Mouse (Mus musculus): ENCODE data around the gene Stra8.
A peak's percentile ranks its signal among the peaks of the same experiment; 100 is the strongest.

The Stra8 gene

DNA sequence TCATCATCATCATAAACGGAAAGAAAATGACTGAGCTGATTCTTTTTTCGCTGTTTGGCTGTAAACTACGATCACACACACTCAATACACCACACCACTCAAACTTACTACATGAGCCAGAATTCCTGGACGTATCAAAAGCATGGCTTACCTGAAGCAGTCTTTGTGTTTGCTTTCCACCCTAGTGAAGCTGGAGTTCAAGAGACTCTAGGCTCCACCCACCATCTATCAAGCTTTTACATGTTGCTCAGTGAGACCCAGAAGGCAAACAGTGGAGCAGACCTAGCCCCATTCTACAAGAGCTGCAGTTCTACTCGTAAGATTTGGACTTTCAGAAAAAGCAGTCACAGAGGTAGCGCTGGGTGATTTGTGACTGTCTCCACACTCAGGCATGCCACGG lies 17.4 kb upstream of the Stra8 start:
- DNase-seq (ENCODE audit: extremely low spot score, low read depth, low spot score): no peak

DNA sequence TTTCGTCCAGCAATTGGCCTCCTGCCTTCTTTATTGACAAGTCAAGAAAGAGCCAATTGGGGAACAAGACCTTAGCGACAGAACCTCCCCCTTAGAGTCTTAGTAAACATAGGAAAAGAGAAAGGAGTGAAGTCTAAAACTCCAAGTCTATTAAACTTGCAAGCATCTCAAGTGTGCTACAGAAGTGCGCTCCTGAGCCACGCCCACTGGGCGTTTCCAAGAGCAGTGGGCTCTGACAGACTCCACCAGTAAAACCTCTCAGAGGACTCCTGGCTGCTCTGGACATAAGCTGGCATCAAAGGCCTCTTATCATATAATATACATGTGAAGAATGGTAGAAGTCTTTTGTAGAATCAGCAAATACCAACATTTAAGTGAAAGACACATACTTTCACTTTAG lies 16.5 kb upstream of the Stra8 start:
- DNase-seq (ENCODE audit: extremely low spot score, low read depth, low spot score): no peak

DNA sequence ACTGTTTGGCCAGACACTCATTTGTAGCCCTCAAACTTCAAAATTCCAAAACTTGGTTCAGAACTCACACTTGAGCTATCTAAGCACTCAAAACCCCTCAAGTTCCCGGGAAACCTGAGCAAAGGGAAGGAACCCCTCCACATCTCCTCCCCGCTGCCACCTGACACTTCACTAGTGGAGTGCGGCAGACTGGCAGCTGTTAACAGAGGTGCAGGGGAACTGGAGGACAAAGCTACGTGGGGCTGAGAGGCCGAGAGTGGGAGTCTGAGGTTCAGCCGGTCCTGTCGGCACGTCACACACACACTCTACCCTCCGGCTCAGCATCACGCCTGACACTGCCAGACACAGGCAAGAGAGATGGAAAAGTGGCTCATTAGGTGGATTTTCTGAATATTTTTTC lies 16.1 kb upstream of the Stra8 start:
- no peak for DNase-seq (ENCODE audit: extremely low spot score, low read depth, low spot score)

DNA sequence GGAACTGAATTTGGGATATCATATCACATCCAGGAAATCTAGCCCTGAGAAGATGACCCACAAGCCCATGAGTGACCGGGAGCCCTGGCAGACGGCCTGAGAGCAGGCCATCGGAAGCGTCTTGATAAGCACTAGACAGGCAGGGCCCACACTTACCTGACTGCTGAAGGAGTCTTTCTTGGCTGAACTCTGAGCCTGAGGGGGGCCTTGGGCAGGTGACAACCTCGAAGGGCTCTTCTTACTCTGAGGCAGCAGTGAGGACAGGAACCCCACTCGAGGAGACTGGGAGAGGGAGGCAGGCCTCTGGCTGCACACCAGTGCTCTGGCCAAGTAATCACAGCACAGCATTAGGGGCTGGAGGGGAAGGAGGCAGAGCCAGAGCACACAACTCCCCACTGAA lies 15.6 kb upstream of the Stra8 start:
- DNase-seq (ENCODE audit: extremely low spot score, low read depth, low spot score): no peak

DNA sequence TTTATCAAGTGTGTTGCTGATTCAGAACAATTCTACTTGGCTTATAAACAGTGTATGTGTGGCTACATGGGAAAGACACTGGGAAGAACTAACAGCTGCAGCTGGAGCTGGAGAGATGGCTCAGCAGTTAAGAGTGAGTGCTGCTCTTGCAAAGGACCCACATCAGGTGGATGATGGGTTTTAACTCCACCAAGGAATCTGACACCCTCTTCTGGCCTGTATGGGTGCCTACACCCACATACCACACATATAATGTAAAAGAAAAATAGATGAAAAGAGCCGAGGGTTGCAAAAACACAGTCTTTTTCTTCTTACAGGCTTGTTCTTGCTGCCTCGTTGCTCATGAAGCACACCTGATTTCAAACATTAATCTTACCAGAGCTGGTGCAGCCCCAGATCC lies 13.8 kb upstream of the Stra8 start:
- no peak for DNase-seq (ENCODE audit: extremely low spot score, low read depth, low spot score)

DNA sequence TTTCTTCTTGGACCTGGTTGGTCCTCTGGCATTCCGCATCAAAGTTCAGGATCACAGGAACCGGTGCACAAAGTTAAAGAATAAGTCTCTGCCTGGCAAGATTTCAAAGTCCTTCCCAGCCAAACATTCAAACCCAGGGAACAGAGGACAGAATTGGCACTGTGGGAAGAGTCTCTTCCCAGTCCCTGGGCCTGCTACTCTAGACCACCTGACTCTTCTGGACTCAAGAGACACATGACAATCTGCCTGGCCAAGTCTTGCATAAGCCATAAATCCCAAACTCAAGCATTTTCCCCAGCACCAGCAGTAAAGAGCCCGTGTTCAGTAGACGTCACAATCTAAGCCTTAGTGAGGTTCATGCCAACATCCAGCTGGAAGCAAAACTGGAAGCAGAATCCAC lies 13.3 kb upstream of the Stra8 start:
- no peak for DNase-seq (ENCODE audit: extremely low spot score, low read depth, low spot score)

DNA sequence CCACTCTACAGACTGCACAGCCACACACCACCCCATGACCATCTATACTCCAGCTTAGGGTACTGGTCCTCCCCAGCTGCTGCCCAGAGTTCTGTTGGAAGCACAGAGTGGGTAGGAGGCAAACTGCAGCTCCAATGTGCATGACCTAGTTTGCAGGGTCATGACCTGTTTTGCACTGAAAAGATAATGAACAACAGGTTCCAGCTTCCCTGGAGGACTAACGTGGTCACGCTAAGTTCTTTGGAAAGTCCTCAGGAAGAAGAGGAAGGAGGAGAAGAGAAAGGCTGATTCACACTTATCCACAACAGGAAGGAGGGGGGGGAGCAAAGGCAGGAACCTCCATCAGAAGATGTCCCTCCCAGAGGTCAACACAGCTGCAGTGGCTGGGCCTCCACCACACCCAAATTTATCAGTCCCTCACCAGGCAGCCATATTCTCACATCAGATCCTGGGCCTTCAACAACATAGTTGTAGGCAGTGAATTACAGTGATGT lies 12.8 kb upstream of the Stra8 start:
- DNase-seq (ENCODE audit: extremely low spot score, low read depth, low spot score): no peak

DNA sequence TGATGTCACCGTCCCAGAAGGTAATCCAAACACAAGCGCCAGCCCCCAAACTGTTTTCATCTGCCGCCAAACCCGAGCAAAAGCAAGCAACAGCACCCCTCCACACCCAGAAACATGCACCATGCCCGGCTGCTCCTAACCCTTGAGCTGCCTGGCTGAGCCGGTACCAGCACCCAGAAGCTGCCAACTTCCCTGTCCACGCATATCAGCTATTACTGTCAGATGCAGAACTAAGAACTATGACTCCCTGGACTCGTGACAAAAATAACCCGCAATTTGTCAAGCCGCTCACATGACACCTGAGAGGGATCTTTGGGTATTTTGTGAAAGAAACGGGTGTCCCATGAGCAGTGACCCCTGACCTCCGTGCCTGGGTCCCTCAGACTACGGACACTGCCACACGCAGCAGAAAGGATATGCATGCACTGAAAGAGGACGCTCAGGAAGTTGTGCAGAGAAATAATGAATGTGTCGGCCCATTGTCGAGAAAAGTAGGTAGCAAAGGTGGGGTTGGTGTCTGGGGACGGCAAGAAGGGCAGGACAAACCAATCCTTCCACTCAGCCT lies 12.2 kb upstream of the Stra8 start:
- no peak for DNase-seq (ENCODE audit: extremely low spot score, low read depth, low spot score)

DNA sequence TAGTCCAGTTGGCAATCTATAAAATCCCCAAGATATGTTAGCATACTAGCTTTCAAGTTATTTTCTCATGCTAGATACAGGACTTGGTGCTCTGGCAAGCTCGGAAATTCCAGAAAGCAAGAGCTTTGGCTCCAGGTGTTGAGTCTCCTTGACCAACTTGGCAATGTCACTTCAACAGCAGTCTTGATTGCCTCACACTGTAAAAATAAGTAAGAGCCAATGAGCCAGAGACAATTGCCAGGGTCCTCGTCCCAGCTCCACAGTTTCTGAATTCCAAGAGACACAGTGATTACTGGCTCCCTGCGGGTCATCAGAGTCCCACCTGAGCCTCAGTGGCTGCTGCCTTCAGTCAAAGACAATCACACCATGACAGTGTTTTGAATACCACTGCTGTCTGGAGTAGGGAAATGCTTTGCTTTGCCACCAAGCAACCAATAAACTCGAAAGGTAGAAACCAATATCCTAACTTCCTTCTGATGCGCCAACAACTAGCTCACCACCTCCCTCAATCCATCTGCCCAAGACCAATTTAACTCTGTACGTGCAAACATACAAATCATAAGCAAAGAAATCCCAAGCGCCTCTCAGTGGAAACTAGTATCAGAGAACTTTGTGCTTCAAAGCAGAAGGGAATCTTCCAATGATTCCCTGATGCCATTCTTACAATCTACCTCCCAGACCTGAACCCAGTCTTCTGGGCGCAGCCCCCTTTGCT lies 10.2 kb upstream of the Stra8 start:
- DNase-seq (ENCODE audit: extremely low spot score, low read depth, low spot score): no peak

DNA sequence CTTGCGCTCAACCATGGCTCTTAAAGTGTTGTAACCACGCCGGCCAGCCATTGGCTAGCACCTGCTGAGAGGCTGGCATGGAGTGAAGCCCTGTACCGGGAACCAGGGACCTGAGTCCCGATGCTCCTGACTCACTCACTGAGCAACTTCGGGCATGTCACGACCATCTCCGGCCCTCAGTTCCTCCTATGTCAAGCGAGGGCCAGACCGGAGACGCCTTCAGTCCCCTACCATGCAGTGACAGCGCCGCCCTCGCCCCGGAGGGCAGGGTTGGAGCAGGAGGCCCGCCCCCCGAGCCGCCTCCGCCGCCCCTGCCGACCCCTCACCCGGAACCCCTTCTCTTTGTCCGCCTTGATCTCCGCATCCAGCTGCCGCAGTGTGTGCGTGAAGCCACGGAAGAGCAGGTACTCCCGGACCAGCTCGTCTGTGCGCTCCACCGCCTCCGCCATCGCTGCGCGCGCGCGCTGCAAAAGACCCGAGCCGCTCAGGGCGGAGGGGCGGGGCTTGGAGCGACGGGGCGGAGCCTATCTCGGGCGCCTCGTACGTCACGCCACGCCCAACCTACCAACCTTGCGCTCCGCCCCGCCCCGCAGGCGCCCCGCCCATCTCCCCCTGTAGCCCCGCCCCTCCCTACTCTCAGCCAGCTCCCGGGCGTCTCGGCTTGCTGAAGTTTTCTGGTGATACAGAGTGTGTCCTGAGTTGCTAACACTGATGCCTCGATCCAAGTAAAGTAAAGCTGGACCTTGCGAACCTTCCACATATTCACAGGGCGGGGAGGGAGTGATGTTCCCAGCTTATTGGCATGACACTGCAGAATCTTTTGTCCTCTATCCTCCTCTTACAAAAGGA lies 9.4 kb upstream of the Stra8 start, which contains the start of gene Wdr91:
Gene Wdr91, minus strand, starts transcription at position 506 of the 849 bp plus-strand sequence.
- peak; percentile 54 for DNase-seq (ENCODE audit: extremely low spot score, low read depth, low spot score)

DNA sequence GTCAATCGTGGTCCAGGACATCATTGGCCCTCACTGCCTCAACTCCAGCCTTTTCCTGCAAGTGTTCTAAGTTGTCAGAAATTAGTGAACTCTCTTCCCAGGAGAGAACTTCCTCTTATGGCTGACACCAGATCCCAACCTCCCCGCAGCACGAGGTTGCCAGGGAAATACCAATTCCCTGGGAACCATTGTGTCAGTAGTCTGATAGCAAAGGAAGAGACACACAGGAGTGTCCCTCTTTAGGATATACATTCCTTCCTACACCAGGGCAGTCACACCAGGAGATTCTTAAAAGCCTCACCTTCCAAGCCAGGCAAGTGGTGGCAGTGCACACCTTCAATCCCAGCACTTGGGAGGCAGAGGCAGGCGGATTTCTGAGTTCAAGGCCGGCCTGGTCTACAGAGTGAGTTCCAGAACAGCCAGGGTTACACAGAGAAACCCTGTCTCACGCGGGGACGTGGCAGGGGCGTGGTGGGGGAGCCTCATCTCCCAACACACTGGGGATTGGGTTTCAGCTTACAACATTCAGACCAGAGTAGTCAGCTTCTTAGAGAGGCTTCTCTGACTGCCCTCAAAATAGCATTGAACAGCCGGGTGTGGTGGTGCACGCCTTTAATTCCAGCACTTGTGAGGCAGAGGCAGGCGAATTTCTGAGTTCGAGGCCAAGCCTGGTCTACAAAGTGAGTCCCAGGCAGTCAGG lies 6.5 kb upstream of the Stra8 start:
- no peak for DNase-seq (ENCODE audit: extremely low spot score, low read depth, low spot score)

DNA sequence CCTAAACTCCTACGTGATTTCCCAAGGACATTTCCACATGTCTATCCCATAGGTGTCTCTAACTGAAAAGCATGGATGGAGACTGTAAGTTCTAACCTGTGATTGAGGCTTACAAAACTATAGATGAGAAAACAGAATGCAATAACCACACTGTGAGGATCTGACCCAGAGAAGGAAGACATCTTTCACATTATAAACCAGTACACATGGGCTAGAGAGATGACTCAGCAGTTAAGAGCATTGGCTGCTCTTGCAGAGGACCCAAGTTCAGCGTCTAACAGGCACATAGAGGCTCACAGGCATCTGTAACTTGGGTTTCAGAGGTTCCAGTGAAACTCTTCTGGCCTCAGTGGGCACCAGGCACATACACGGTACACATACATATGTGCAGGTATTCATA lies 5.5 kb upstream of the Stra8 start:
- no peak for DNase-seq (ENCODE audit: extremely low spot score, low read depth, low spot score)

DNA sequence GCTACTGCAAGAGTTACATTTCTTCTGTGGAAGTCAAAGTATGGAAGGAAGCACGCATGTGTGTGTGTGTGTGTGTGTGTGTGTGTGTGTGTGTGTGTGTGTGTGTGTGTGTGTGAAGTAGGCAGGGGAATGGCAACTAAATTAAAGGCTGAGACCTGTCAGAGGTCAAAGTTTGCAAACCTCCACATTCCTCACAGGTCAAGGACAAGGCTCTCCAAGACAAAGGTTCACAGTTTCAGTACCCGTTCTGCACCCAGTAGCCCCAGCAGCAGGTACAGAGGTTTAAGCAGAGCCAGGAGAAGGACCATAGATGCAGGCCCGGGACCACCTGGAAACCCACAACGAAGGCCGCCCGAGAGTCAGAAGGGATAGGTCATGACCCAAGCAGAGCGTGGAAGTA lies 817 bp upstream of the Stra8 start:
- no peak for DNase-seq (ENCODE audit: extremely low spot score, low read depth, low spot score)

DNA sequence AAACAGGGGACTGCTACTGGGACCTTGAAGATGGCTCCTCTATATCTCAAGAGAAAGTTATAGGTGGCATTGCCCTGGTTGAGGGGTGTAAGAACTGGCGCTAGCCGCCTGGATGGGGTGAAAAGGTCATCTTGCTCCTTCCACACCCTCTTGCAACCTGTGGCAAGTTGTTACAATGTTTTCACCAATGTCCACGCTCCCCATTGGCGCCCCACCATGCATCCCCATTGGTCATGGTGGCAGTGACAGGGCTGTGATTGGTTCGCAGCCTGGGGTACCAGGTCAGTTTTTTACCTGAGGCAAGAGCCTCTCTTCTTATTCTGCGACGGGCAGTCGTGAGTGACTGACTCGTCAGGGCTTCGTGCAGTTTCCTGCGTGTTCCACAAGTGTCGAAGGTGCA lies 668 bp downstream of the Stra8 start:
- no peak for DNase-seq (ENCODE audit: extremely low spot score, low read depth, low spot score)

DNA sequence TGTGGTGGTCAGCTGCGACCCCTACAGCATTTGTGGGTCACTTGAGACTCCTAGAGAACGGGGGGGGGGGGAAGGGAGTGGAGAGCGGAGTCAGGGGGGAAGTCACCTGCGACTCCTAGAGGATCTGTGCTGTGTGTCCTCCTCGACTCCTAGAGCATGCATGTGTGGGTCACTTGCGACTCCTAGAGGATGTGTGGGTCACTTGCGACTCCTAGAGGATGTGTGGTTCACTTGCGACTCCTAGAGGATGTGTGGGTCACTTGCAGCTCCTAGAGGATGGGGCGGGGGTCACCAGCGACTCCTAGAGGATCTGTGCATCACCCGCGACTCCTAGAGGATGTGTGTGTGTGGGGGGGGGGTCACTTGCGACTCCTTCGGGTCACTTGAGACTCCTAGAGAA lies 2.0 kb downstream of the Stra8 start:
- no peak for DNase-seq (ENCODE audit: extremely low spot score, low read depth, low spot score)

DNA sequence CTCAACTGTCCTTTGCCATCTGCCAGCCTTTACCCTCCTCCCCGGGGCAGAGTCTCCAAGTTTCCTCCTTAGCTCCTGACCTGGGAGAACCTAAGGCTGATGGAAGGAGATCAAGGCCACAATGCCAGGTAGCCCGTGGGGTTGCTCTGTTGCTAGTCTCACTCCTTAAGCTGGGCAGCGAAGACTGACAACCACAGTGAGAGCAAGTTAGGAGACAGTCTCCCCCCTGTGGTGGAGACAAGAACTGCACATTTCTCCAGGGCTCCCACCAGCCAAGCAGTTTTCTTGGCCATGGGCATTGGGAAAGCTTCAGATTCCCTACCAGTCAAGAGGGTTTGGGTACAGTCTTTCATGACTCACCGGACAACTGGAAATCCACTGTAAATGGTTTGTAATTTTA lies 7.2 kb downstream of the Stra8 start:
- peak; percentile 47 for DNase-seq (ENCODE audit: extremely low spot score, low read depth, low spot score)

DNA sequence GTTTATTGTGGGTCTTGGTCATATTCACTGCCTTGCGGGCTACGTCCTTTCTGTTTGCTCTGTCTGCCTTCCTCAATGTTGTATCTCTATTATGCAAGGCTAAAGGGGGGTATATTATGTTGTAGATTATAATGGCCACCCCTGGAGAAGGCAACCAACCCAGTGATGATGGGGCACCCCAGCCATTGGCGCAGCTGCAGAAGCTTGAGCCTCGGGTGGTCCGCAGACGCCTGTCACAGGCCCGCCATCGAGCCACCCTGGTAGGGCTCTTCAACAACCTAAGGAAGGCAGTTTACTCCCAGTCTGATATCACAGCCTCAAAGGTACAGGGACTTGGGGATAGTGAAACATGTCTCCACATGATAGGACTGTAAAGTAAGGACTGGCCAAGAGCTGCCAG lies 7.6 kb downstream of the Stra8 start:
- no peak for DNase-seq (ENCODE audit: extremely low spot score, low read depth, low spot score)

DNA sequence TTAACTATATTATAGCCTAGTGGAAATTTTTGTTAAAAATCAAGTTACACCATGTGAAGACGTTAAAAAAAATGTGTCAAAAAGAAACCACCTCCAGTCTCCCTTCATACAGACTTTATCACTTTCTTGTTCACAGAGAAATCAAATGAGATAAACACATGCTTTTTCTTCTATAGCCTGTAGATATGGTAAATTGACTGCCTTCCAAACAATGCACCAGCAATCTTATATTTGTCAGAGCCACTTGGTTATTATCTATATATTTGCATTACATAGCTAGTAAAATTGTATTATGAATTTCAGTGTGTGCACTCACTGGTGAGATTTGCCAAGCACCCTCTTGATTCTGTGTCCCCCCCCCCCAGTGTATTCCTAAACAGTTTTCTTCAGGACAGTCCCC lies 12.7 kb downstream of the Stra8 start:
- DNase-seq (ENCODE audit: extremely low spot score, low read depth, low spot score): no peak

DNA sequence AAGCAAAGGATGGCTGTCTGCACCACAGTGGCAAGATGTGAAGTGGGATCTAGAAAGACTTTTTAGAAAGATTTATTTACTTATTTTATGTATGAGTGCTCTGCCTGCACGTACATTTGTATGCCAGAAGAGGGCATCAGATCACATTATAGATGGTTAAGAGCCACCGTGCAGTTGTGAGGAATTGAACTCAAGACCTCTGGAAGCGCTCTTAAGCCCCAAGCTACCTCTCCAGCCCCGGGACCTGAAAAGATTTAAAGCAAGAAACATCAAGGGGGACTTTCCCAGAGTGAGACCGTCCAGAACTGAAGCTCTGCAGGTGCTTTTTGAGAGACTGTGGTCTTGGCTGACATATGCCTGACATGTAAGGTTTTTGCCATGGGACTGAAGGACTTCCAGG lies 16.8 kb downstream of the Stra8 start:
- DNase-seq (ENCODE audit: extremely low spot score, low read depth, low spot score): no peak

DNA sequence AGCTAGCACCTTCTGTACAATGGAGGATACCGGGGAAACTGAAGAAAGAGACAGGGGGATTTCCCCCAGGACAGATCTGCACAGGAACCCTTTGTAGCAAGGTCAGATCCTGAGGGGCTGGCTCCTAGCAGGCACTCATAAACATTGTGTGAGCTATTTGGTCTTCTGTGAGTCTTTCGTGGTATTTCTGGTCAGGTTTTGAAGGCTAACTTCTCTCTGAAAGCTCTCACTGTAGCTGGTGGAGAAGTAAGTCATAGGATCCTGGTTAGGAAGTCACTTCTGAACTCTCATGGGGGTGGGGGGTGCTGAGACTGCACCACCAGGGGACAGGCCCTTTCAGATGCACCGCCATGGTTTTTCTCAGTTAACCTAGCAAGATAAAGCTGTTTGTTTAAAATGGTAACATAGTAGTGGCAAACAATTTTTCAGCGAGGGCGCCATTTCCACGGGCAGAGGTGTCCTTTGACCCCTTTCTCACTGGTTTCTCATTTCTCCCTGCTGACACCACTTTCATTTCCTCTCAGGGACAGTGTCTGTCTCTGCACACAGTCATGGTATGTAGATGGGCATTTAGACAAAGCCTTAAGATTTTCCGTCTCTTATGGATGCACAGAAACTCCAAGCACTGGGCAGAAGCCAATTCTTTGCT lies 18.4 kb downstream of the Stra8 start:
- DNase-seq (ENCODE audit: extremely low spot score, low read depth, low spot score): no peak

DNA sequence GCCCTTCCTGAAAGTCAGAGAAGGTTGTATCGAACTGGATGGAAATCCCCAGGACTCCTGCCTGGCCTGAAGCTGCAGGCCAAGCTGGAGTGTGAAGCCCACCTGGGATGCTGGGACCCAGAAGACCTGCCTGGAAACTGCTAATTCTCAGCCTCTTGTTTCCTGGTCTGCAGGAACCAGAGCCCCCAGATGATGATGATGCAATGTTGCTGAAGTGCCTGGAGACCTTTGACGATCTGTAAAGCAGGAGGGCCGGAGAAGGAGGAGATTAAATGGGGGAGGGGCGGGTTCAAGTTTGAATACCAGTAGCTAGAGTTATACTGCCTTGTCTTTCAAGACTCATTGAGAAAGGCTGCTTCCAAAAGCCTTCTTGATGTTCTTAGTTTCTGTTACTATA lies 19.0 kb downstream of the Stra8 start:
- DNase-seq (ENCODE audit: extremely low spot score, low read depth, low spot score): no peak

All from hindlimb bud, embryonic 11.5 days (tissue).